Mouse (Mus musculus) MEL (cell line): ENCODE results near the gene Nxph3.

Source experiments
- CTCF ChIP-seq, 3 experiments: IDR thresholded peaks in 2 of 3; conservative IDR thresholded peaks in 1 of 3; 2 replicates each; pipeline ENCODE4 v1.5.1; 2011 to 2012; ENCODE audit warnings: low read length in 3 of 3, low read depth in 2 of 3, mild to moderate bottlenecking in 2 of 3, improper control_type of control experiment in 1 of 3, inconsistent platforms in 1 of 3, mixed read lengths in 1 of 3, moderate library complexity in 1 of 3; ENCODE audit not compliant: control insufficient read depth in 1 of 3, insufficient read depth in 1 of 3, poor library complexity in 1 of 3, severe bottlenecking in 1 of 3
- POLR2A ChIP-seq, 2 experiments: IDR thresholded peaks; 2 replicates each; pipeline ENCODE4 v1.6.1; 2011 to 2012; ENCODE audit warnings: low read length in 2 of 2, mild to moderate bottlenecking in 2 of 2, control low read depth in 1 of 2, improper control_type of control experiment in 1 of 2, low read depth in 1 of 2, moderate library complexity in 1 of 2; ENCODE audit not compliant: control insufficient read depth in 1 of 2, insufficient read depth in 1 of 2, poor library complexity in 1 of 2
- ZC3H11A ChIP-seq: IDR thresholded peaks from 2 replicates; pipeline ENCODE4 v1.6.1; 2012; ENCODE audit warnings: low read depth, mild to moderate bottlenecking, inconsistent platforms, low read length, improper control_type of control experiment

GRCm38 (mm10) chr11:95479458-95479857 is 34.9 kb downstream of the Nxph3 start:
- TF ChIP-seq CTCF (IDR thresholded peaks at IDR 0.05 in 2 of 3, conservative IDR thresholded peaks at IDR 0.05 in 1 of 3; ENCODE audit: control insufficient read depth in 1 of 3, insufficient read depth in 1 of 3, low read depth in 2 of 3, low read length in 3 of 3, poor library complexity in 1 of 3, severe bottlenecking in 1 of 3) (peak; percentile 12 to 66 (median 38); a peak in 5 of 6 replicates), ZC3H11A (no peak), POLR2A (IDR thresholded peaks at IDR 0.05; ENCODE audit: control insufficient read depth in 1 of 2, insufficient read depth in 1 of 2, low read depth in 1 of 2, low read length in 2 of 2, poor library complexity in 1 of 2) (no peak)
